Mouse (Mus musculus) liver, postnatal 0 days (tissue): ENCODE measurements around the gene Capn9.

Experiments used
- CTCF ChIP-seq: sonication (generic); IDR thresholded peaks from 2 replicates; pipeline ENCODE4 v1.5.1; 2016; ENCODE audit warnings: antibody characterized with exemption, low read depth
- EP300 ChIP-seq: IDR thresholded peaks from 2 replicates; pipeline ENCODE4 v1.6.1; 2016; ENCODE audit warnings: antibody characterized with exemption, low read depth, mild to moderate bottlenecking

- no peak for TF ChIP-seq CTCF
- no peak for TF ChIP-seq EP300
Measured at GRCm38 (mm10) chr8:124585718-124586425, 10.0 kb downstream of the Capn9 start.
